ENCODE assay signal across 22 mouse cellular contexts in the genomic region with DNA sequence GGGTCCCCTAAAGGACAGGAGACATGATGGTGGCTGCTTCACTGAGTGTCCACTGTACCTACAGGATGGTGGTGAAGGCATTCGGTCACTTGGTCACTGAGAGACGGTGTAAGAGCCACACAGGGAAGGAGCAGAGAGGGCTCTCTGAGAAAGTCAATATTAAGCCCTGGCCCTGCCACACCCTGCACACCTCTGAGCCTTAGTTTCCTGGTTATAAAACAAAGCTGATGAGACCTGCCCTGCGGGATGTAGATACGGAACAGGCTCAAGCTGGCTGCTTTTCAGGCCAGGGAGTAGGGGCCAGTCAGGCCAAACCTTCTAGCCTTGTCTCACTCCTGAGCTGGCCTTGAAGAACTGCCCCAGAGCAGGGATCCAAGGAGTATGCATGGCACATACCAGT.
DNase-seq lines count a peak whose midpoint lies in the region; ATAC-seq and TF ChIP-seq lines count a peak whose summit lies in the region.
"Had no signal": no experiment of that assay in that cellular context is flagged by ENCODE, and none has a peak within 500 bp of the region (broad histone marks: within the 10 kb centered on the region; RNA-seq: fewer than 3 reads in every experiment).

No protein-coding gene starts in this region.

- ATAC-seq in forebrain, embryonic 11.5 days (replicated peaks; ENCODE audit: low FRiP score), result no peak
- 0 out of 2 replicates have a peak, but pooled peaks have one; percentile 10 for ATAC-seq in lung, embryonic 16.5 days (ENCODE audit: low read depth)
- ATAC-seq in intestine, postnatal 0 days, result peak; percentile 64
- peak; percentile 65 for ATAC-seq in stomach, embryonic 15.5 days (ENCODE audit: insufficient read depth, low FRiP score, low read depth)
- ATAC-seq: forebrain, embryonic 13.5 days; midbrain, embryonic 15.5 days had no signal

- no peaks in the 10 kb centered on the region for H3K9me3 ChIP-seq in forebrain, embryonic 10.5 days
- H3K9me3 ChIP-seq in forebrain, embryonic 11.5 days (ENCODE audit: control insufficient read depth, low read length), result no peaks in the 10 kb centered on the region
- H3K9me3 ChIP-seq in lung, embryonic 16.5 days (ENCODE audit: control insufficient read depth, low read length), result no peaks in the 10 kb centered on the region
- H3K9me3 ChIP-seq in intestine, postnatal 0 days (ENCODE audit: control insufficient read depth), result no peaks in the 10 kb centered on the region
- no peaks in the 10 kb centered on the region for H3K9me3 ChIP-seq in stomach, embryonic 15.5 days
- H3K9me3 ChIP-seq: forebrain, embryonic 13.5 days; G1E; hindbrain, embryonic 13.5 days; limb, embryonic 15.5 days; megakaryocyte, embryonic 14.5 days; midbrain, embryonic 15.5 days; neural tube, embryonic 15.5 days had no signal

- H3K4me1 ChIP-seq in forebrain, embryonic 10.5 days, result peaks cover 51% of the 10 kb centered on the region
- H3K4me1 ChIP-seq in forebrain, embryonic 11.5 days (replicated peaks; ENCODE audit: control insufficient read depth, insufficient read depth, low read length), result no peaks in the 10 kb centered on the region; the same call in 1 of the 2 replicates
- peaks cover 3% of the 10 kb centered on the region for H3K4me1 ChIP-seq in lung, embryonic 16.5 days (replicated peaks; ENCODE audit: control insufficient read depth, insufficient read depth, low read length)
- peaks cover 29% of the 10 kb centered on the region; the same call in 1 of the 2 replicates for H3K4me1 ChIP-seq in intestine, postnatal 0 days (replicated peaks; ENCODE audit: control insufficient read depth, insufficient read depth, low read length)
- H3K4me1 ChIP-seq in stomach, embryonic 15.5 days, result peaks cover 16% of the 10 kb centered on the region

- H3K4me2 ChIP-seq in forebrain, embryonic 11.5 days (ENCODE audit: low read depth, low read length, severe bottlenecking), result no peak overlapping the region
- no peak overlapping the region for H3K4me2 ChIP-seq in lung, embryonic 16.5 days (ENCODE audit: low read depth, low read length)
- H3K4me2 ChIP-seq in intestine, postnatal 0 days (replicated peaks; ENCODE audit: low read depth), result 0 out of 2 replicates have a peak overlapping the region, but pooled peaks have one; percentile 17
- H3K4me2 ChIP-seq in stomach, embryonic 15.5 days, result no peak overlapping the region
- H3K4me2 ChIP-seq: forebrain, embryonic 13.5 days; hindbrain, embryonic 13.5 days; limb, embryonic 15.5 days; midbrain, embryonic 15.5 days; neural tube, embryonic 15.5 days had no signal

- no peaks in the 10 kb centered on the region for H3K27me3 ChIP-seq in forebrain, embryonic 10.5 days (ENCODE audit: poor library complexity, severe bottlenecking)
- H3K27me3 ChIP-seq in forebrain, embryonic 11.5 days (ENCODE audit: control insufficient read depth, insufficient read depth, low read length), result no peaks in the 10 kb centered on the region
- no peaks in the 10 kb centered on the region for H3K27me3 ChIP-seq in lung, embryonic 16.5 days (ENCODE audit: control insufficient read depth, insufficient read depth, low read depth, low read length)
- H3K27me3 ChIP-seq in intestine, postnatal 0 days (replicated peaks; ENCODE audit: control insufficient read depth, insufficient read depth, low read length), result no peaks in the 10 kb centered on the region
- no peaks in the 10 kb centered on the region for H3K27me3 ChIP-seq in stomach, embryonic 15.5 days (replicated peaks)
- H3K27me3 ChIP-seq: forebrain, embryonic 13.5 days; hindbrain, embryonic 13.5 days; limb, embryonic 15.5 days; megakaryocyte, embryonic 14.5 days; midbrain, embryonic 15.5 days; neural tube, embryonic 15.5 days had no signal

- DNase-seq in forebrain, embryonic 10.5 days (ENCODE audit: extremely low spot score, low spot score), result no peak
- no peak for DNase-seq in forebrain, embryonic 11.5 days (ENCODE audit: low spot score)
- DNase-seq in lung, postnatal 10 days, result no peak
- DNase-seq in left cerebral cortex, adult 8-10 months (ENCODE audit: low spot score in 2 of 2), result no peak
- no peak for DNase-seq in cerebellum, postnatal 25 days
- DNase-seq: adrenal gland, postnatal 10 days; cerebellum, adult 11 months; cerebellum, postnatal 36 days; gastrocnemius, postnatal 25 days; heart, adult 2 months; right cerebral cortex, postnatal 14 days; thymus, adult 18-20 months had no signal

- H3K27ac ChIP-seq in forebrain, embryonic 10.5 days, result peak overlapping the region; percentile 62; the same call in 1 of the 2 replicates
- no peak overlapping the region for H3K27ac ChIP-seq in forebrain, embryonic 11.5 days (ENCODE audit: low read depth, low read length)
- no peak overlapping the region for H3K27ac ChIP-seq in lung, embryonic 16.5 days (ENCODE audit: low read length)
- peak overlapping the region; percentile 92 for H3K27ac ChIP-seq in intestine, postnatal 0 days (ENCODE audit: low read depth, low read length)
- peak overlapping the region; percentile 72 for H3K27ac ChIP-seq in stomach, embryonic 15.5 days
- H3K27ac ChIP-seq: forebrain, embryonic 13.5 days; heart, adult 2 months; hindbrain, embryonic 13.5 days; limb, embryonic 15.5 days; midbrain, embryonic 15.5 days; neural tube, embryonic 15.5 days had no signal

- H3K36me3 ChIP-seq in forebrain, embryonic 10.5 days (replicated peaks), result 0 out of 2 replicates have a peak, but pooled peaks cover 7% of the 10 kb centered on the region
- no peaks in the 10 kb centered on the region for H3K36me3 ChIP-seq in forebrain, embryonic 11.5 days (ENCODE audit: control insufficient read depth, insufficient read depth, low read length)
- no peaks in the 10 kb centered on the region for H3K36me3 ChIP-seq in lung, embryonic 16.5 days (ENCODE audit: control insufficient read depth, insufficient read depth, low read length)
- peaks cover 14% of the 10 kb centered on the region; the same call in 1 of the 2 replicates for H3K36me3 ChIP-seq in intestine, postnatal 0 days (ENCODE audit: control insufficient read depth, insufficient read depth)
- H3K36me3 ChIP-seq in stomach, embryonic 15.5 days, result no peaks in the 10 kb centered on the region
- H3K36me3 ChIP-seq: midbrain, embryonic 15.5 days had no signal

- H3K9ac ChIP-seq in forebrain, embryonic 11.5 days (ENCODE audit: low read length), result no peak overlapping the region
- no peak overlapping the region for H3K9ac ChIP-seq in lung, embryonic 16.5 days (ENCODE audit: low read length)
- no peak overlapping the region; the same call in 1 of the 2 replicates for H3K9ac ChIP-seq in intestine, postnatal 0 days (ENCODE audit: low read depth, low read length)
- H3K9ac ChIP-seq in stomach, embryonic 15.5 days, result no peak overlapping the region
- H3K9ac ChIP-seq: forebrain, embryonic 13.5 days; hindbrain, embryonic 13.5 days; limb, embryonic 15.5 days; midbrain, embryonic 15.5 days; neural tube, embryonic 15.5 days had no signal

- TF ChIP-seq CTCF in intestine, postnatal 0 days (IDR thresholded peaks at IDR 0.05; ENCODE audit: low read depth), result no peak

- WGBS in forebrain, embryonic 10.5 days, result 94% methylated on average over 4 of the region's 4 CpGs
- 87% methylated on average over 4 of the region's 4 CpGs for WGBS in forebrain, embryonic 11.5 days
- WGBS in lung, embryonic 16.5 days, result 72% methylated on average over 4 of the region's 4 CpGs
- WGBS in intestine, postnatal 0 days, result 37% methylated on average over 4 of the region's 4 CpGs
- WGBS in stomach, embryonic 15.5 days, result 77% methylated on average over 4 of the region's 4 CpGs

- H3K4me3 ChIP-seq in forebrain, embryonic 10.5 days, result no peak overlapping the region
- H3K4me3 ChIP-seq in forebrain, embryonic 11.5 days (ENCODE audit: low read depth, low read length), result no peak overlapping the region
- no peak overlapping the region for H3K4me3 ChIP-seq in lung, embryonic 16.5 days (ENCODE audit: low read length)
- H3K4me3 ChIP-seq in intestine, postnatal 0 days (ENCODE audit: low read depth, low read length), result no peak overlapping the region
- no peak overlapping the region for H3K4me3 ChIP-seq in stomach, embryonic 15.5 days (replicated peaks)
- H3K4me3 ChIP-seq: forebrain, embryonic 13.5 days; heart, adult 2 months; hindbrain, embryonic 13.5 days; limb, embryonic 15.5 days; megakaryocyte, embryonic 14.5 days; midbrain, embryonic 15.5 days; neural tube, embryonic 15.5 days had no signal

Comparison
In these comparisons a context has a peak if more than half of its experiments do, and no peak if none do; other contexts are left out.
1. H3K27ac ChIP-seq: peak in forebrain, embryonic 10.5 days (single experiment), intestine, postnatal 0 days (single experiment) and stomach, embryonic 15.5 days (single experiment); none in forebrain, embryonic 11.5 days (single experiment) and lung, embryonic 16.5 days (single experiment).